Mouse (Mus musculus): ENCODE data around the gene Il15ra.

The Il15ra gene

DNA sequence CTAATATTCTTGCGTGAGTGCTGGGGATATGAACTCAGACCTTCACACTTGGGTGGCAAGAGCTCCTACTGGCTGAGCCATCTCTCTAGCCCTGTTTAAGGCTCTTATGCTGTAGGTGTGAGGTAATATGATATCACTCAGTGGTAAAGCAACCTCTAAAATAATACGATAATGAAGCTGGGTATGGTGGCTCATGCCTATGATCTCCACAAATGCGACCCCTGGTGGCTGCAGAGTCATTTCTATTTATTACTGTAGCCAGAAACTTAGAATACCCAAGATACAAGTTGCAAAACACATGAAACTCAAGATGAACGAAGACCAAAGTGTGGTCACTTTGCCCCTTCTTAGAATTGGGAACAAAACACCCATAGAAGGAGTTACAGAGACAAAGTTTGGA, 5.0 kb downstream of the Il15ra start:
- peak in 1 of 2 experiments; percentile 37 for DNase-seq

DNA sequence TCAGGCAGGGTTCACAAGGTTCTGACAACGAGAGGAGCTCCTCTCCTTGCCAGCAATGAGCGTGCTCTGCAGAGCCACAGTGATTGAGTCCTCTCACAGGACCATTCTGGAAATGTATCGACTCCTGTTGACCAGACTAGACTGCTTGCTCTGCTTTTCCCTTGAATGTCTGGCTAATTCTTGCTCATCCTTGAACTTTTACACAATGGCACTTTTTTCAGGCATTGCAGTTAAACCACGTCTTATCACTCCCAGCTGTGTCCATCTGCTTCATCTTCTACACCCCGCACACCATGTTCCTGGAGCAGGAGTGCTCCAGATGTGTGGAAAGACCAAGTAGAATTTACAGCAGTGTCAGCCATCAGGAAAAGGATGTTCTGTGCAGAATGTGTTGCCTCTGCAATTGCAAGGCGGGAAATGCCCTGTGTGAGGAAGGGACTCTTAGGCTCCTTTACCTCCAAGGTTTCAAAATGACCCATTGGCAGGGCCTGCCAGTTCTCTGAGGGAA, 7.4 kb downstream of the Il15ra start:
- DNase-seq, result no peak

DNA sequence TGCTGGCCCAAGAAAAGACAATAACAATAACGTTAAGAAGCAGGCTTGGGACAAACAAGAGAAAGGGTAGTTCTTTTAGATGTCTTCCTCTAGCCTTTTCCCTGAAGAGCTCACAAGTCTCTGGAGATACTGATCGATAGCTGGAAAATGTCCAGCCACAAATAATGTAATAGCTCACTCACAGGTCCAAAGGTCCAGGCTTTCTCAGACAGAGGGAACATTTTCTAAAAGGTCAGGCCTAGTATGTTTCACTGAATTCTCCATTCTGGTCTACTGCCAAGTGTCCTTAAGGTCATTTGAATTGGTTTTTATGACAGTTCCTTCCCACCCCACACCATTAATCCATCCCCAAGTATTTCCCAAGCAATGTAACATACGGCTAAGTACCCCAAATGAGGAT, 7.9 kb downstream of the Il15ra start:
- no peak for DNase-seq

DNA sequence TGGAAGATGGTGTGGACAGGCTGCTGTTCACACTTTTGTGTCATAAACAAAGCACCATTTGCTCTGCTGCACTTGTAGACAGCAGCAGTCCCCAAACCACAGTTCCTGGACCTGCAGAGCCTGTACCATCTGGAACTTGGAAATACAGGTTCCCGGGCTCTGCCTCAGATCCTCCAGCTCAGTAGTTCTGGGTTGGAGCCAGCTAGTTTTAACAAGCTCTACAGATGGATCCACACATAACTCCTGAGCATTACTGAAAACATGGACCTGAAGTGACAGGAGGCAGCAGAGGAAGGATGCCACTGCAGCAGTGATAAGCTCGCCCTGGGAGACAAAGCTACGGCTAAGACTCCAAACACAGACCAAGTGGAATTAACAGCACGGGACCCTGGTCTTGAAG, 9.4 kb downstream of the Il15ra start:
- no peak for DNase-seq

DNA sequence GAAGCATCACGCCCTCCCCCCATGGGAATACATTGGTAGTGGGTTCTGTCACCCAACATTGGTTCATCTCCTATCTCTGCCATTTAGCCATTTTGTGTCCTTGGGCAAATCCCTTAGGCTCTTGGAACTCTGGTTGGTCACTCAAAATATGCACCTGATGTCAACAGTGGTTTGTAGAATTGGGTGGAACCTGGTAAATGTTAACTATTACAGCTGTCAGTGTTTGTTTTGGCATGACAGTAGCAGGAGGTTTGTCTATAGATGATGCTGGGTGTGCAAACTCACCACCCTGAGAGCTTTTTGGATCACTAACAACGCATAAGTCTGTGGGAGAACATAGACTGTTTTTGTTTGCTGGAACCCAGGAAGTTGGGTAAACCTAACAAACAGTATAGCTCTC, 13.5 kb downstream of the Il15ra start:
- no peak for DNase-seq

DNA sequence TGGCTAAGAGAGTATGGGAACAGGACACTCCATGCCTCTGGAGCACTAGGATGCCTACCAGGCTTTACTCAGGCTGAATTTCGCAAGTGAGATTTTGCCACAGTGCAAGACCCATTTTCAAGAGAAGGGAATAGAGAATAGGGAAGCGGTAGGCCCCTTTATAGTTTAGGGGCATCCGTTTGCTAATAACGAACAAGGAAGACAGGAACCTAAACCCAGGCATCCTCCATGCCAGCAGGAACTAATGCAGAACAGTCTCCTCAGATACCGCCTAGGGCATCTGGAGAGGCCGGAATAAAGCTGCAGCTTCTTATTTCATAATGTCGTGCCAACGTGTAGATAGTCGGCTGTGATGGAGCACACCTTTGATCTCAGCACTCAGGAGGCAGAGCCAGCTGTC, 17.5 kb downstream of the Il15ra start:
- no peak for DNase-seq

DNA sequence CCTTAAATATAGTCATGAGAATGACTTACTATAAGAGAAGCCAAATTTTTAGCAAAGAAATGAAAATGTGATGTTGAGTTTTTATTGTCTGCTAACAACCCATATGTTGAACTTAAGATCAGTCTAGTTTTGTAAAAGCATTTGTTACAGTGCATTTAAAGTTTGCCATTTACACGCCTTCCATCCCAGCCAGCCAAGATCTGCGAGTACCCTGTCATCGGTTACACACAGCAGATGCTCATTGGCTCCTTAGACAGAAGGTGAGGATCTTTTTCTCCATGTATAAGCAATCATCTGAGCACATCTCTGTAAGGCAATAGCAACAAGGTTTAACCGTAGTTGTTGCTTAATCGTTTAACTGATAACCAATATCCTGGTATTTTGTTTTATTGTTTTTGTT, 22.5 kb downstream of the Il15ra start:
- DNase-seq, result no peak

DNA sequence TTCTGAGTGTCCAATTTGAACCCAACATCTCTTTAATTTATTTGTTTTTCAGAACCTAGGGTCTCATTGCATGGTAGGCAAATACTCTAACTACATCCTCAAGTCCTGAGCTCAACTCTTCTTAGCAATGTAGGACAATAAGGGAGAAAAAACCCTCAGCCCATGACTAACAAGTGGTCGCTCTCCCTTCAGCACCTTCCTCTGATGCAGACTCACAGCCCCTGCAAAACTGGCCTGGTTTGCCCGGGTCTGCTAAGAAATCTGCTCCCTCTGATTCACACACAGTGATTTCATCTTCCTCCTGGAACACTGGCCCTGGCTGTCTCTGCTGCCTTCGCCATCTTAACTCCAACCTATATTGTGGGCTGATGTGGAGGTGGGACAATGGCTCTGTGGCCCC, 24.0 kb downstream of the Il15ra start:
- DNase-seq, result no peak

DNA sequence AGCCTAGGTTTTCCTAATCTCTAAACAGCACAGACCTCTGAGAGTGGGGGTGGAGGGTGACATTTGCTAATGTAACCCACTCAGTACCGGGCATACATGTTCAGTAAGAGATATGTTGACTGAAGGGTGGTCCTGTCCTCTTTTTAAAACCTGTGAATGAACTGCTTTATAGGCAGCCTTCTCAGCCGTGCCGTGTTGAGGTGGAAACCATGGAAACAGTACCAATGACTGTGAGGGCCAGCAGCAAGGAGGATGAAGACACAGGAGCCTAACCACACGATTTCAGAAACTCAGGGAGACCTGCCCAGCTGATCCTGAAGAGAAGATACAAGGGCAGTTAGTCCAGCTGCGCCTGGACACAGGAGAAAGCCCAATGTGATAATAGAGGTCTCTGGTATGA, 27.9 kb downstream of the Il15ra start:
- no peak for DNase-seq

DNA sequence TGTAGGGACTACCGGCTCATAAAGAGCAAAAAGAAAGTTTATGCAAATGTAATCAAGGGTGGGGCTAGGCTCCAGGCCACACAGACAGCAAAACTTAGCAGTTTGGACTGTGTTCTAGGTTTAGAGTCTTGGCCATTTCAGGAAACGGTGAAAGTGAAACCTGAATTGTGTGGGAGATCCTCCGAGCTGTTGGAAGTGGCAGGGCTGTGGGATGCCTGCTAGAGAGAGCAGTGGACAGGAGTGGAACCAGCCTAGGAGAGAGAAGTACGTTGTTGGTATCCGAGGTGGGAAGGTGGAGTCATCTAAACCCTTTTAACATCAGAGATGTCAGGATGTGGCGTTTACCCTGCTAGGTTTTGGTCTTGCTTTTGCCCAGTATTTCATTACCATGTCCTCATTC, 30.8 kb downstream of the Il15ra start:
- no peak for DNase-seq

DNA sequence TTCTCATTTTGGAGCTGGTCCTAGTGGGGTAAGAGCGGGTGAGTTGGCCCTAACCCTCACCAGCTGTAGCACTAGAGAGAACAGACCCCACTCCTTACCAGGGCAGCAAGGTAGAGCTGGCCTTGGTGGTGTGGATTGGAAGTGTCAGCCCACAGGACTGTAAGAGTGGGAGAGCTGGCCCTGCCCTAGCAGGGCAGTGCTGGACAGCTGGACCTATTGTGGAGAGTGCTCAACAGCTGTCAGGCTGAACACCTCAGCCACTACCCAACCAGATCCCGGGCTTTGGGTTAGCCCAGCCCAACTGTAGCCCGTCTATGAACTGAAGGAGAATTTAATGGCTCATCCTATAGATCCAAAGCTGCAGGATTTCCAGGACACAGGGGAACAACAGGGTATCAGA, 33.7 kb downstream of the Il15ra start:
- DNase-seq, result no peak

DNA sequence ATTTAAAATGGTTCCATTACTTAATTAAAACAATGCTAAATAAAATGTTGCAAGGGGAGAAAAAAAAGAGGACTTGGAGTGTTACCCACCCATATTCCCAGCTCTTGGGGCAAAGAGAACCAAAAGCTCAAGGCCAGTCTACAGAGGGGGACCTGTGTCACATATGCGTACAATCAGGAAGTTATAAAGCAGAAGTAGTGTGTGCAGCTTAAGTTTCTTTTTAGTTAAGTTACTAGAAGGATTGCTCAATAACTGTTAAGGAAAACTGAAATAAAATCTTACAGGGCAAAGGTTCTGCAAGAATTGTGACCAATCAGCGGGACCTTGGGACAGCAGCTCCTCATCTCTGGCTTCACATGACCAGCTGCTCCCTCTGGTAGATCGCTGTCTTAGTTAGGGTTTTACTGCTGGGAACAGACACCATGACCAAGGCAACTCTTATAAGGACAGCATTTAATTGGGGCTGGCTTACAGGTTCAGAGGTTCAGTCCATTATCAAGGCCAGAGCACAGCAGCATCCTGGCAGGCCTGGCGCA, 34.5 kb downstream of the Il15ra start:
- no peak for DNase-seq

DNA sequence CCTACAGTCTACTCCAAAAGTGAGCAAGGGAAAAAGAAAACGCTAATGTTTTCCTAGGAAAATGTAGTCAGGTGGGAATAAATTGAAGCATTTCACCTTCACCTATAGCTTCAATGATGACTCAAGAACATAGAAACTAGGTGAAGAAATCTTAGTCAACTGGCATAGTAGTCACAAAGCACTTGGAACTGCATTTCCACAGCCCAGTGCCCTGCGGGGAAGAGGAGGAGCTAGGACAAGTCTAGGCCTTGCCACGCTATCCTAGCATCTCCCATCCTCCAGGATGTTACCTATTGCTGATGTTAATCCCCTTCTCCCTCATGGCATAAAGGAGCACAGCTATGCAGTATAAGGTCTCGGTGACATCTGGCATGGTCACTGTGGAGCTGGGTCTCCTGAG, 57.5 kb downstream of the Il15ra start:
- DNase-seq, result no peak

DNA sequence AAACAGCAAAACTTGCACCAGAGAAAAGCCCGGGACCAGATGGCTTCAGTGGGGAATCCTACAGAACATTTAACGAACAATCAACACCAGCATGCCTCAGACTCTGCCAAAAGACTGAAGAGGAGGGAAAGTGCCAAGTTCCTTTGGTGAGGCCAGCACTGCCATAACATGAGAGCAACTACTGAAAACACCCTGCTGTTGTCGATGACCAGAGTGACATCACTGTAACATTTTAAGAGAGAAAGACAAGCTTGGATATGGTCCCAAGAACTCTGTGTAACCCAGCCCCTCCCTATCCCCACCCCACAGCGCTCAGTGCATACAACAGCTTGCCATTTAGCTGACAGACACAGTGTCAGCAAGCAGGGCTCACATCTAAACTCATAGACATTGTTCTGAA, 60.6 kb downstream of the Il15ra start:
- DNase-seq, result peak; percentile 19 to 52

DNA sequence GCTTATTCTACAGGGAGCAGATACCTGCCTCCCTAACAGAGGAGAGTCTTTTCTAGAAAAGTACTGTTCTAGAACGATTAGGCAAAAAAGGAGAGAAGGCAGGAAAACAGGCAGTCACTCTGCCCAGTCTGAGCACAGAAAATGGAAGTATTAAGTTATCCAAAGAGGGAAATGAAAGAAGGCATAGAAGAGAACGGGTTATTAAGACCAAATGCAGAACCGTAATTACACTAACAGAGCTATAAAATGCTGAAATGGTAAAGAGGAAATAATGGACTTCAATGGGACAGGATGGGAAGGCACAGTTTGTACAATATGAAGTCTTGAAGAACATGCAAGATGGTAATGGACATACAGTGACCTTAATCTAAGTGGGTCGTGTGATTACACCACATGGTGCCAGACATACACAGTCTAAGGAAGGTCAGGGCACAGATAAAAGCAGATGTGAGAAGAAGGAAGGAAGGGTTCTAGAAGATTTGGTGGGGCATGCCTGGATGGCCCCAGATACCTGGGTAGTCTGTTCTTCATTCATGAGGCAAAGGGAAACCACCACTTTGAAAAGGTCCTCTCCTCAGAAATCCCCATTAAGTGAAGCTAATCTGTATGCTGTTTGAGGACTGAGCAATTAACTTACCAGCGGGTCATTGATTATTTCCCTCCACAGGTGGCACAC, 61.5 kb downstream of the Il15ra start:
- DNase-seq, result no peak

DNA sequence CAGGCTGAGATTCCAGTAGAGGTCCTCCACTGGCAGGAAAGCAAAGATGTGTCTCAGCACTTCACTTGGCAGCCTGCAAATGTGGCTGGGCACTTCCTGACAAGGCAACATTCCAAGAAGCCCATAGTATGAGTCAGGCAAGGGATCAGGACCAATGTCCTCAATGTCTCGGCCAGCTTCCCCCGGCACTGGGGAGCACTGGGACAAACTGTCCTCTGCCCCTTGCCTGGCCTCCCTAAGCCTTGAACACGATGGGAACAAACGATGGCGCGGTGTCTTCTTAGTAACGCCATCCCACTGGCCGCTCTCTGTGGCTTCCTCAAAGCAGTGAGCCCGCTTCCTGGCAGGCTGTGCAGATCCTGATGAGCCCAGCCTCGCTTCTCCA, 62.1 kb downstream of the Il15ra start:
- no peak for DNase-seq

DNA sequence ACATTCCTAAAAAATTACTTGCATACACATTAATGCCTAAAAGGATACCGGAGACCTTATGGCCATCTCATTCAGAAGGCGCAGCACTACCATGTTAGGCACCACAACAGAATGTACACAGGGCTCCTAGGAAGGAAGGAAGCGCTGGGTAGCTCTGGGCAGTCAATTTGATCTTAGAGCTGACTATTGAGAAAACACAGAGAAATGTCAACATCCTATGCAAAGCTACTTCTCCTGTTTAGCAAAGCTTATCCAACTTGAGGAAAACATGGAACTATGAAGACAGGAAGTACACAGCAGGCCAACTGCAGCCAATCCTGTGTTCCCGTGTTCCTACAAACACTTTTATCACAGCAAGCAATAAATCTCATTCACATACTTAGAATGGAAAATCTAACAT, 66.6 kb downstream of the Il15ra start:
- DNase-seq, result no peak

DNA sequence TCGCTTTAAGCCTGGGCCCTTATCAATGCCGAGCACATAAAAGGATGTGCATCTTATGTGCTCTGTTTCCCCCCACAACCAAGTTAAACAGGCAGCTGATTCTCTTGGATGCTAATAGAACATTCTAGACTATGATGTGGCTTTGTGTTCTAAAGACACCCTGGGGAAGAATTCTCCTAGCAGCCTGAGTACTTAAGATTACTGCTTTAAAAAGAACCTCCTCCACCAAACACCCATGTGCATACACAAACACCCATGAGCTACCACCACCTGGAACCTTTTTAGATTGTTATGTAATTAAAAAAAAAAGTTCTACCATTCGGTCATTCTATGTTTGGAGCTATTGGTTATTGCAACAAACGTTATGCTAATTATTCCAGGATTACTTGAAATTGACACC, 67.3 kb downstream of the Il15ra start:
- DNase-seq, result no peak

DNA sequence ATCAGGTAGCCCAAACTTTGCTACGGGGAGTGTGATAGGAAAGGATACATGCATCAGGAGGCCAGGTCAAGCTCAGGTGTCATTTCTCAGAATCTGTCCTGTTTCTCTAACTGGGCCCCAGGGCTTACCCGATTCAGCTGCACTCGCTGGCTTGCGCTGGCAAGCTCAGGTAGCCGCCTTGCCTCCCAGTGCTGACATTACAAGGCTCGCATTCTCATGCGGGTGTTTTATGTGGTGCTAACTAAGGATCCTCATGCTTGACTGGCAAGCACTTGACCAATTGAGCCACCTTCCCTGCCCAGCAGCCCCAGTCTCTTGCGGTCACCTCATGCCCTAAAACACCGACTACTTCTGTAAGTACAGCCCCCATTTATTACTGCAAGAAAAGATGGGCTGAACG, 69.3 kb downstream of the Il15ra start:
- no peak for DNase-seq

DNA sequence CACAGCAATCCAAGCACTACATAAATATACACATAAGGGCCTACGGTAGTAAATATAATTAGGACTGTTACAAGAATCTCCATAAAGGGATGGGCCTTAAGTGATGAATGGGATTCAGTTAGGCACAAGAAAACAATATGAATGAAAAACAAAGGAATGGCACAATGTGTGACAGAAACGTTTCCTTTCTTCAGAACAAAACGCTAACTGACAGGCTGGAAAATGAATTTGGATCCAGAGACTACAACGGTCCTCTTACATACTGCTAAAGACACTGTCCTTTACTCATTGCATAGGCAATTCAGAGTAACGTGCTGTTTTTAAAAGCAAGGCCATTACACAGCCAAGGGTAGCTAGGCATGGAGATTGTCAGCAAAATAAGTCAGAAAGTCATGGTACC, 70.0 kb downstream of the Il15ra start:
- DNase-seq, result no peak

DNA sequence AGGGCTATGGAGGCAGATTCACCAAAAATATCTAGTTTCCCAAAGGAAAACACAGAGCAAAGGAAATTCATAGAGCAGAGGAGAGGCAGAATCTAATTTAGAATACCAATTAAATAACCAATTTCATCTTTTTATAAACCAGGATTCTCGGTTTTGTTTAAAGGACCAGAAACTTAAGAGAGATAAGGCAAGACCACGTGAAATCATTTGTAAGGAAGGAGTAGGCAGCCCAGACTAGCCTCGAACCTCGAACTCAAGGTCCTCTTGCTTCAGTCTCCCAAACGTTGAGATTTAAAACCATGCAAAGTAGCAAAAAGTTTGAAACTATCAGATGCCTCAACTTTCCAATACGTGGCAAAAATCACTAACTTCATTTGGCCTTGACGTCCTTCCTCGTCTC, 71.3 kb downstream of the Il15ra start:
- no peak for DNase-seq

DNA sequence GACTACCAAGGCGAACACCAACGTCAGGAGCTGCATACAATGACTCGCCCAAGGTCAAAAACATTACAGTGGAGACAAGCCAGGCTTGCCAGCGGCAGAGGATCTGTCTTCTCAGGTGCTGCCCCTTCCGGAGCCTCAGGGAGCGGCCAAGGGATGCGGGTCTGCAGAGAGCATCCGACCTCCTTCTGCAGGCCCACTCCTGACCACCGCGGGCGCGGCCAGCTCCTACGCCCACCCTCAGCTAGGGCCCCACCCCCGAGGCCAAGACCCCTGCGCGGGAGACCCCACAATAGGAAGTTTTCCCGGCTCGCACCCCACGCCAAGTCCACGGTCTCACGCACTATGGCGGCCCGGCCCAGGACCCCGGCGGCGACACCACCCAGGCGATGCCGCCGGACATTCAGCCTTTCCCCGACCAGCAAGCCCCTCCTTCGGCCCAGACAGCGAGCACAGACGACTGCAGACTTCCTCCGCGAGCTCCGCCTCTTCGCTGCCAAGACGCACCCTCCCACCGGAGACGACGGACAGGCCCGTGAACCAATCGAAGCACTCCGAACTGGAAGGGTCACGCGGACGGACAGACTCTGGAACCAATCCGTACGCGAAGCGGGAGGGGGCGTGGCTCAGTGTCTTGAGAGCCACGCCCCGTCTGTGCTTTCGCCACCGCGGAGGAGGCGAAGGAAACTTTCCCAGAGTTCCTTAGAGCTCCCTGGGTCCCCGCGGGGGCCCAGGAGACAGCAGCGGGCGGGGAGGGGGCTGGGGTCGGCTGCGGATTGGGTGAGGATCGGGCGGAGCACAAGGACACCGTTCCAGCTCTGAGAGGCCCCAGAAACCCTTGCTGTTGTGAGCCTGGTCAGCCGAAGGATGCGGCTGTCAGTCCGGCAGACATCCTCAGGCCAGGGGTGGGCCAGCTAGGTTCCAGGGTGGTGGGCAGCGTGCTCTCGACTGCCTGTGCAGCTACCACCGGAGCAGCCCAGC, 72.3 kb downstream of the Il15ra start, which contains the start of the genes Fbh1 and Ankrd16:
Fbh1 (minus strand) TSS at position 492 of the 978 bp plus-strand sequence.
Ankrd16 (plus strand) TSS at position 786 of the 978 bp plus-strand sequence.
- peak; percentile 100 for DNase-seq

DNA sequence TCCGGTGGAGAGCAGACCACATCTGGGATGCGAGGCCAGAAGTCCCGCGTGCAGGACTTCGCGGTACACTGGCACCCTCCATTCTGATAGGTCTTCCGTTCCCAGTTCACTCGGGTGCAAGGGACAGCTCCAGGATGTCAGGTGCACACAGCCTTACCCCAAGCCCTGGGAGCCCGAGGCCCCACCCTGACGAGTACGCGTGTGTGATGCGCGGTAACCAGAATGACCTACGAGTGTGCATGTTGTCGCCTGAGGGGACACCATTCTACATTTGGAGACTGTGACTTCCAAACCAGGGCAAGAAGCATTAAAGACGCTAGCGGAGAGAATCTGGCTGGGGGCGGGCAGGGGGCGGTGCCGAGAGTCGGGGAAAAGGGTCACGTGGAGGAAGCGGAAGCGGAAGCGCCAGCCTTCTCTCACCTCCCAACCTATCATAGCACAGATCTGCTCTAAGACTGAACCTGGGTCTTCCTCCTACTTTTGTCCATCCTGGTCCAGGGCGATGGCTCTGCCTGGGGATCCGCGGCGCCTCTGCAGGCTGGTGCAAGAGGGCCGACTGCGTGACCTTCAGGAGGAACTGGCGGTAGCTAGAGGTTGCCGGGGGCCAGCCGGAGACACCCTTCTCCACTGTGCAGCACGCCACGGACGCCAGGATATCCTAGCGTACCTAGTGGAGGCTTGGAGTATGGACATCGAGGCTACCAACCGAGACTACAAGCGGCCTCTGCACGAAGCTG, 73.2 kb downstream of the Il15ra start:
- DNase-seq, result peak; percentile 89 to 90
